Mouse (Mus musculus): ENCODE measurements around the gene Tex46. TPM values are rescaled to one million over a fixed set of nuclear protein-coding genes. Genes with fewer than 3 reads are reported as not detected.
A peak's percentile ranks its signal among the peaks of the same experiment; 100 is the strongest.

The Tex46 gene
- polyA plus RNA-seq, 1 experiment from 2014 or later: not detected

- Histone ChIP-seq H3K27ac (peak overlapping the region; percentile 99), H3K4me1 (peaks cover 22% of the 10 kb centered on the region), H3K27me3 (ENCODE audit: poor library complexity, severe bottlenecking) (no peaks in the 10 kb centered on the region), H3K4me3 (peak overlapping the region; percentile 100), H3K9me3 (no peaks in the 10 kb centered on the region), H3K36me3 (replicated peaks) (peaks cover 25% of the 10 kb centered on the region)
- DNase-seq (ENCODE audit: extremely low spot score, low spot score): peak; percentile 19
- 6% methylated on average over 13 of the region's 13 CpGs for WGBS
Measured at GRCm38 (mm10) chr4:136601476-136601875, 8.8 kb upstream of the Tex46 start.

- peak; percentile 60 for DNase-seq (ENCODE audit: extremely low spot score, low spot score)
- 1% methylated on average over 60 of the region's 68 CpGs for whole genome bisulfite sequencing
- Histone ChIP-seq H3K4me1 (peaks cover 22% of the 10 kb centered on the region), H3K36me3 (replicated peaks) (peaks cover 25% of the 10 kb centered on the region), H3K27ac (peak overlapping the region; percentile 99), H3K9me3 (no peaks in the 10 kb centered on the region), H3K4me3 (peak overlapping the region; percentile 100), H3K27me3 (ENCODE audit: poor library complexity, severe bottlenecking) (no peaks in the 10 kb centered on the region)
Measured at GRCm38 (mm10) chr4:136602018-136602554, 8.2 kb upstream of the Tex46 start.

- Histone ChIP-seq H3K9me3 (no peaks in the 10 kb centered on the region), H3K4me1 (peaks cover 22% of the 10 kb centered on the region)
Measured at GRCm38 (mm10) chr4:136602568-136602967, 7.7 kb upstream of the Tex46 start, which contains the start of gene Kdm1a. Kdm1a (minus strand) TSS chr4:136602723.

GRCm38 (mm10) chr4:136605756-136606485 lies 4.3 kb upstream of the Tex46 start:
- no peak overlapping the region for H3K27ac ChIP-seq
- no peaks in the 10 kb centered on the region for H3K9me3 ChIP-seq
- peaks cover 14% of the 10 kb centered on the region for H3K4me1 ChIP-seq
- H3K27me3 ChIP-seq (ENCODE audit: poor library complexity, severe bottlenecking): no peaks in the 10 kb centered on the region
- 92% methylated on average over 19 of the region's 19 CpGs for WGBS
- no peaks in the 10 kb centered on the region for H3K36me3 ChIP-seq (replicated peaks)
- H3K4me3 ChIP-seq: no peak overlapping the region
- DNase-seq (ENCODE audit: extremely low spot score, low spot score): no peak

More at GRCm38 (mm10) chr4:136602568-136602967, 7.7 kb upstream of the Tex46 start, which contains the start of gene Kdm1a:
- Histone ChIP-seq H3K27me3 (ENCODE audit: poor library complexity, severe bottlenecking) (no peaks in the 10 kb centered on the region), H3K4me3 (peak within 1 kb of the TSS; percentile 100), H3K36me3 (replicated peaks) (peaks cover 23% of the 10 kb centered on the region), H3K27ac (peak within 1 kb of the TSS; percentile 99)
- WGBS: under 1% methylated on average over 45 of the region's 45 CpGs
- DNase-seq (ENCODE audit: extremely low spot score, low spot score): peak; percentile 95

GRCm38 (mm10) chr4:136613657-136614056 lies 3.4 kb downstream of the Tex46 start:
- peaks cover 9% of the 10 kb centered on the region for H3K4me1 ChIP-seq
- no peak overlapping the region for H3K4me3 ChIP-seq
- 79% methylated on average over 7 of the region's 7 CpGs for WGBS
- DNase-seq (ENCODE audit: extremely low spot score, low spot score): no peak
- H3K27me3 ChIP-seq (ENCODE audit: poor library complexity, severe bottlenecking): no peaks in the 10 kb centered on the region
- no peak overlapping the region for H3K27ac ChIP-seq
- H3K9me3 ChIP-seq: no peaks in the 10 kb centered on the region
- H3K36me3 ChIP-seq (replicated peaks): no peaks in the 10 kb centered on the region

- no peaks in the 10 kb centered on the region for H3K27me3 ChIP-seq (ENCODE audit: poor library complexity, severe bottlenecking)
- peaks cover 17% of the 10 kb centered on the region for H3K4me1 ChIP-seq
- H3K4me3 ChIP-seq: no peak overlapping the region
- DNase-seq (ENCODE audit: extremely low spot score, low spot score): peak; percentile 21
- H3K9me3 ChIP-seq: no peaks in the 10 kb centered on the region
- WGBS: 2% methylated on average over 1 of the region's 1 CpGs
- no peak overlapping the region for H3K27ac ChIP-seq
- no peaks in the 10 kb centered on the region for H3K36me3 ChIP-seq (replicated peaks)
Measured at GRCm38 (mm10) chr4:136621336-136621735, 11.1 kb downstream of the Tex46 start.

GRCm38 (mm10) chr4:136621956-136622355 lies 11.7 kb downstream of the Tex46 start:
- peaks cover 17% of the 10 kb centered on the region for H3K4me1 ChIP-seq
- no peaks in the 10 kb centered on the region for H3K27me3 ChIP-seq (ENCODE audit: poor library complexity, severe bottlenecking)
- H3K9me3 ChIP-seq: no peaks in the 10 kb centered on the region
- H3K4me3 ChIP-seq: no peak overlapping the region
- H3K27ac ChIP-seq: no peak overlapping the region
- no peaks in the 10 kb centered on the region for H3K36me3 ChIP-seq (replicated peaks)
- WGBS: 59% methylated on average over 5 of the region's 5 CpGs
- no peak for DNase-seq (ENCODE audit: extremely low spot score, low spot score)

GRCm38 (mm10) chr4:136622388-136622787 lies 12.2 kb downstream of the Tex46 start, which contains the start of gene Lactbl1:
Lactbl1 (plus strand) TSS chr4:136622621.
- DNase-seq (ENCODE audit: extremely low spot score, low spot score): no peak
- Histone ChIP-seq H3K27ac (no peak within 1 kb of the TSS), H3K9me3 (no peaks in the 10 kb centered on the region), H3K36me3 (replicated peaks) (no peaks in the 10 kb centered on the region), H3K27me3 (ENCODE audit: poor library complexity, severe bottlenecking) (no peaks in the 10 kb centered on the region), H3K4me3 (no peak within 1 kb of the TSS), H3K4me1 (peaks cover 18% of the 10 kb centered on the region)
- WGBS: 36% methylated on average over 6 of the region's 6 CpGs

GRCm38 (mm10) chr4:136626590-136626989 lies 16.4 kb downstream of the Tex46 start:
- no peaks in the 10 kb centered on the region for H3K36me3 ChIP-seq (replicated peaks)
- no peak overlapping the region for H3K4me3 ChIP-seq
- 77% methylated on average over 6 of the region's 6 CpGs for WGBS
- no peak for DNase-seq (ENCODE audit: extremely low spot score, low spot score)
- H3K27me3 ChIP-seq (ENCODE audit: poor library complexity, severe bottlenecking): no peaks in the 10 kb centered on the region
- H3K9me3 ChIP-seq: no peaks in the 10 kb centered on the region
- peaks cover 7% of the 10 kb centered on the region; the same call in 1 of the 2 replicates for H3K4me1 ChIP-seq
- no peak overlapping the region for H3K27ac ChIP-seq

- Histone ChIP-seq H3K9me3 (no peaks in the 10 kb centered on the region), H3K4me1 (peaks cover 4% of the 10 kb centered on the region; the same call in 1 of the 2 replicates), H3K27me3 (ENCODE audit: poor library complexity, severe bottlenecking) (peaks cover 12% of the 10 kb centered on the region), H3K4me3 (no peak overlapping the region), H3K27ac (no peak overlapping the region), H3K36me3 (replicated peaks) (no peaks in the 10 kb centered on the region)
- 89% methylated on average over 11 of the region's 11 CpGs for WGBS
- DNase-seq (ENCODE audit: extremely low spot score, low spot score): no peak
Measured at GRCm38 (mm10) chr4:136631237-136631994, 21.2 kb downstream of the Tex46 start.

- Histone ChIP-seq H3K4me3 (no peak overlapping the region), H3K4me1 (peaks cover 27% of the 10 kb centered on the region), H3K27me3 (ENCODE audit: poor library complexity, severe bottlenecking) (peaks cover 57% of the 10 kb centered on the region), H3K27ac (no peak overlapping the region), H3K36me3 (replicated peaks) (no peaks in the 10 kb centered on the region), H3K9me3 (no peaks in the 10 kb centered on the region)
- DNase-seq (ENCODE audit: extremely low spot score, low spot score): no peak
Measured at GRCm38 (mm10) chr4:136635995-136636394, 25.8 kb downstream of the Tex46 start.

- H3K27me3 ChIP-seq (ENCODE audit: poor library complexity, severe bottlenecking): peaks cover 57% of the 10 kb centered on the region
- DNase-seq (ENCODE audit: extremely low spot score, low spot score): no peak
- H3K27ac ChIP-seq: no peak overlapping the region
- no peaks in the 10 kb centered on the region for H3K36me3 ChIP-seq (replicated peaks)
- H3K4me1 ChIP-seq: peaks cover 27% of the 10 kb centered on the region
- 66% methylated on average over 5 of the region's 5 CpGs for WGBS
- H3K4me3 ChIP-seq: no peak overlapping the region
- no peaks in the 10 kb centered on the region for H3K9me3 ChIP-seq
Measured at GRCm38 (mm10) chr4:136636511-136636910, 26.3 kb downstream of the Tex46 start.
